Mouse (Mus musculus) layer of hippocampus, adult 18-20 months (tissue): ENCODE measurements around the gene Grb10. TPM values are rescaled to one million over a fixed set of nuclear protein-coding genes. Genes with fewer than 3 reads are reported as not detected.

ENCODE experiments used
- DNase-seq, 2 experiments: peaks; one replicate each; pipeline ENCODE4 v3.0.0; 2022; ENCODE audit warnings: low spot score in 2 of 2
- total RNA-seq, 2 experiments: library from RNA; stranded (reverse); gene quantifications; 2 replicates each; pipeline ENCODE4 v1.2.3; 2021

Gene Grb10
- total RNA-seq, 2 experiments from 2014 or later: 27.5 to 30.9 TPM

GRCm38 (mm10) chr11:11948321-11948987 is 90.0 kb downstream of the Grb10 start:
- DNase-seq: no peak

- no peak for DNase-seq
Measured at GRCm38 (mm10) chr11:11947857-11948256, 90.6 kb downstream of the Grb10 start.

GRCm38 (mm10) chr11:11945766-11946165 is 92.7 kb downstream of the Grb10 start:
- DNase-seq: no peak

GRCm38 (mm10) chr11:11944814-11945213 is 93.7 kb downstream of the Grb10 start:
- DNase-seq: no peak

- no peak for DNase-seq
Measured at GRCm38 (mm10) chr11:11944082-11944349, 94.5 kb downstream of the Grb10 start.

GRCm38 (mm10) chr11:11943240-11944081 is 95.0 kb downstream of the Grb10 start:
- no peak for DNase-seq

GRCm38 (mm10) chr11:11942320-11943217 is 95.9 kb downstream of the Grb10 start:
- DNase-seq: no peak

- DNase-seq: no peak
Measured at GRCm38 (mm10) chr11:11940833-11941681, 97.4 kb downstream of the Grb10 start.

- no peak for DNase-seq
Measured at GRCm38 (mm10) chr11:11939611-11940010, 98.9 kb downstream of the Grb10 start.

GRCm38 (mm10) chr11:11938591-11938990 is 99.9 kb downstream of the Grb10 start:
- DNase-seq: no peak

GRCm38 (mm10) chr11:11937340-11938030 is 101.0 kb downstream of the Grb10 start:
- no peak for DNase-seq

GRCm38 (mm10) chr11:11934808-11935207 is 103.7 kb downstream of the Grb10 start:
- no peak for DNase-seq

GRCm38 (mm10) chr11:11932102-11932789 is 106.2 kb downstream of the Grb10 start:
- DNase-seq: peak in 1 of 2 experiments; percentile 59

GRCm38 (mm10) chr11:11931688-11932087 is 106.8 kb downstream of the Grb10 start:
- DNase-seq: no peak

- no peak for DNase-seq
Measured at GRCm38 (mm10) chr11:11930527-11930926, 108.0 kb downstream of the Grb10 start.

GRCm38 (mm10) chr11:11929059-11929458 is 109.4 kb downstream of the Grb10 start:
- no peak for DNase-seq

GRCm38 (mm10) chr11:11928586-11928985 is 109.9 kb downstream of the Grb10 start:
- DNase-seq: no peak

- no peak for DNase-seq
Measured at GRCm38 (mm10) chr11:11923900-11924299, 114.6 kb downstream of the Grb10 start.

- no peak for DNase-seq
Measured at GRCm38 (mm10) chr11:11923345-11923744, 115.1 kb downstream of the Grb10 start.

GRCm38 (mm10) chr11:11922106-11922505 is 116.4 kb downstream of the Grb10 start:
- no peak for DNase-seq
